Comparison of ENCODE assay signal across 12 mouse cellular contexts in the genomic region with DNA sequence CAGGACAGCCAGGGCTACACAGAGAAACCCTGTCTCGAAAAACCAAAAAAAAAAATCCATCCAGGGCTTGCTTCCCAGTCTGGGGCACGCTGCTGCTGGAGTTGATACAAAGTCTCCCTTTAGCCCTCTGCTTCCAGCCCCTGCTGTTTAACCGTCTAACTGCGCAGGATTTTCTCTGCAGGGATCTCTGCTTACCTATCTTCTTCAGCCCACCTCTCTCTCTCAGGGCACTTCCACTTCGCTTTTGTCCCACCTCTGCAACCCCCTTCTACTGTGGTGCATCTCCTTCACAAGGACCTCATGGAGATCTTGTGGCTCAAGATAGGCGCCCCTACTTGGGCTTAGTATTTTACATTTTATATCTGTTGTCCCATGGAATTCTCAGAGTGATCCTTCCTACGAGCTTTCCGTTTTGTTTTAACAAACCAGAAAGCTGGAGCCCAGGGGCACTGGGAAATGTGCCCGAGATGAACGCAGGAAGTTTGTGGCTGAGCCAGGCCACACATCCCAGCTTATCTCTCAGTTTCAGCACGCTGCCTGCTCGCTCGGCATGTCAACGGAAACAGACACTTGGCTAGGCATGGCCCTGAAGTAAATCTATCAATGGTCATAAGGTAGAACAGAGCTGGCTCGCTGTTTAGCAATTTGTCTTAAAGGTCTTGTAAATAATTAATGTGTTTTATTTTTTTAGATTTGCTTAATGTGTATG. TPM values are rescaled to one million over a fixed set of nuclear protein-coding genes. Genes with fewer than 3 reads are reported as not detected.
DNase-seq lines count a peak whose midpoint lies in the region; ATAC-seq and TF ChIP-seq lines count a peak whose summit lies in the region.
"Had no signal": no experiment of that assay in that cellular context is flagged by ENCODE, and none has a peak within 500 bp of the region (broad histone marks: within the 10 kb centered on the region; RNA-seq: fewer than 3 reads in every experiment).

No protein-coding gene starts in this region.

- H3K27me3 ChIP-seq in testis, adult 2 months (ENCODE audit: control insufficient read depth, insufficient read depth, low read length): no peaks in the 10 kb centered on the region
- 0 out of 2 replicates have a peak, but pooled peaks cover 4% of the 10 kb centered on the region for H3K27me3 ChIP-seq in hindbrain, embryonic 13.5 days
- H3K27me3 ChIP-seq: neural tube, embryonic 15.5 days had no signal

- no peak for TF ChIP-seq CTCF in testis, adult 2 months (IDR thresholded peaks at IDR 0.05; ENCODE audit: control insufficient read depth, insufficient read depth, insufficient replicate concordance, low read depth, low read length)

- peak; percentile 81 to 88 for ATAC-seq in hematopoietic stem cell, adult 5-6 weeks (replicated peaks in 1 of 2; ENCODE audit: insufficient read depth in 1 of 2, low FRiP score in 2 of 2, low TSS enrichment in 1 of 2, low read depth in 1 of 2, poor library complexity in 2 of 2, severe bottlenecking in 2 of 2)
- peak; percentile 91 for ATAC-seq in megakaryocyte-erythroid progenitor cell, adult 5-6 weeks (replicated peaks; ENCODE audit: low FRiP score, low TSS enrichment, poor library complexity, severe bottlenecking)
- ATAC-seq in hindbrain, embryonic 13.5 days (ENCODE audit: low FRiP score): no peak

- peak; percentile 45 to 59 for DNase-seq in cerebellum, postnatal 14 days
- no peak for DNase-seq in cerebellum, adult 9-10 months
- DNase-seq in testis, postnatal 10 days (ENCODE audit: low spot score): no peak
- DNase-seq in frontal cortex, adult 2 months (ENCODE audit: extremely low spot score in 1 of 2, low spot score in 1 of 2): no peak
- DNase-seq: B cell, adult 2 months; cerebellum, adult 11-12 months had no signal

- no peaks in the 10 kb centered on the region for H3K36me3 ChIP-seq in testis, adult 2 months (ENCODE audit: control insufficient read depth, insufficient read depth, low read length)
- no peaks in the 10 kb centered on the region for H3K36me3 ChIP-seq in hindbrain, embryonic 13.5 days
- H3K36me3 ChIP-seq: neural tube, embryonic 15.5 days had no signal

- no peaks in the 10 kb centered on the region for H3K9me3 ChIP-seq in hindbrain, embryonic 13.5 days
- H3K9me3 ChIP-seq: neural tube, embryonic 15.5 days had no signal

- H3K4me1 ChIP-seq in testis, adult 2 months (ENCODE audit: control insufficient read depth, insufficient read depth, low read length): no peaks in the 10 kb centered on the region; the same call in 1 of the 2 replicates
- H3K4me1 ChIP-seq in hindbrain, embryonic 13.5 days (replicated peaks): no peaks in the 10 kb centered on the region
- H3K4me1 ChIP-seq: neural tube, embryonic 15.5 days had no signal

- H3K4me2 ChIP-seq in hindbrain, embryonic 13.5 days: no peak overlapping the region
- H3K4me2 ChIP-seq: neural tube, embryonic 15.5 days had no signal

- peak; percentile 24; the same call in 1 of the 2 replicates for TF ChIP-seq POLR2A in testis, adult 2 months (IDR thresholded peaks at IDR 0.05; ENCODE audit: control insufficient read depth, low read depth, low read length)

- no peak overlapping the region for H3K4me3 ChIP-seq in testis, adult 2 months (ENCODE audit: control insufficient read depth, low read depth, low read length)
- no peak overlapping the region for H3K4me3 ChIP-seq in hindbrain, embryonic 13.5 days
- H3K4me3 ChIP-seq: heart, adult 2 months; neural tube, embryonic 15.5 days had no signal

- H3K27ac ChIP-seq in testis, adult 2 months (ENCODE audit: control insufficient read depth, insufficient read depth, low read depth, low read length): peak overlapping the region; percentile 76
- no peak overlapping the region for H3K27ac ChIP-seq in hindbrain, embryonic 13.5 days
- H3K27ac ChIP-seq: heart, adult 2 months; neural tube, embryonic 15.5 days had no signal

- H3K9ac ChIP-seq in hindbrain, embryonic 13.5 days: no peak overlapping the region
- H3K9ac ChIP-seq: neural tube, embryonic 15.5 days had no signal

- WGBS in hindbrain, embryonic 13.5 days: 86% methylated on average over 15 of the region's 15 CpGs

RNA-seq across cellular contexts. Expression of a gene that starts 12.8 kb away (rescaled TPM):
- 82.2 and 92.8 TPM in 2 replicates for polyA plus RNA-seq in testis, adult 2 months (2012; rRNA removed)
- total RNA-seq in hematopoietic stem cell, adult 5-6 weeks (2017): 156 and 190 TPM in 2 replicates
- total RNA-seq in megakaryocyte-erythroid progenitor cell, adult 5-6 weeks (2014; fragmentation: Nextera tagmentation): 39.3 and 41.9 TPM in 2 replicates
- 58.8 and 64.9 TPM in 2 replicates for total RNA-seq in megakaryocyte-erythroid progenitor cell, adult 5-6 weeks (2017)
- polyA plus RNA-seq in frontal cortex, adult 2 months (2012; rRNA removed): 70.1 and 73.5 TPM in 2 replicates
- polyA plus RNA-seq in hindbrain, embryonic 13.5 days (2015; fragmentation: Nextera tagmentation; extraction: Ambion mirVana): 10.3 and 10.6 TPM in 2 replicates

Comparison
In these comparisons a context has a peak if more than half of its experiments do, and no peak if none do; other contexts are left out.
1. DNase-seq: peak in cerebellum, postnatal 14 days (2 of 2); none in cerebellum, adult 9-10 months (single experiment), testis, postnatal 10 days (single experiment) and frontal cortex, adult 2 months (0 of 2).